Mouse (Mus musculus): ENCODE measurements around the gene Nusap1.
"Not testable (repeated sequence)": the region's sequence is repeated elsewhere in the genome, so short reads cannot be mapped to it uniquely, and the experiment has no call there.

The Nusap1 gene

GRCm38 (mm10) chr2:119644254-119644653, 26.2 kb downstream of the Nusap1 start:
- DNase-seq = no peak

- DNase-seq = peak; percentile 82 to 86
Measured at GRCm38 (mm10) chr2:119662220-119663182, 44.4 kb downstream of the Nusap1 start, which contains the start of gene Ndufaf1. TSS of gene Ndufaf1 (minus strand) at chr2:119662827.

GRCm38 (mm10) chr2:119665744-119666143, 47.6 kb downstream of the Nusap1 start:
- not testable (repeated sequence) for DNase-seq

DNA sequence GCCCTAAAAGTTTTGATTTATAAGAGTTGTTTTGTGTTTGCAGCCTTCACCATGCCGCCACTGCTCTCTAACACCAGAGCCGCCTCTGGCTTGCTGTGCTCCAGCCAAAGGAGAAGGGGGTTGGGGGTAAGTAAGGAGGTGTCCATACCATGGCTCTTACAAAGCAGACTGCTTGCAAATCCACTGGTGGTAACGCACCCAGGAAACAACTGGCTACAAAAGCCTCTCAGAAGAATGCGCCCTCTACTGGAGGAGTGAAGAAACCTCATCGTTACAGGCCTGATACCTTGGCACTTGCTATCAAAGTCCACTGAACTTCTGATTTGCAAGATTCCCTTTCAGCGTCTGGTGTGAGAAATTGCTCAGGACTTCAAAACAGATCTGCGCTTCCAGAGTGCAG, 50.9 kb downstream of the Nusap1 start:
- DNase-seq = no peak

DNA sequence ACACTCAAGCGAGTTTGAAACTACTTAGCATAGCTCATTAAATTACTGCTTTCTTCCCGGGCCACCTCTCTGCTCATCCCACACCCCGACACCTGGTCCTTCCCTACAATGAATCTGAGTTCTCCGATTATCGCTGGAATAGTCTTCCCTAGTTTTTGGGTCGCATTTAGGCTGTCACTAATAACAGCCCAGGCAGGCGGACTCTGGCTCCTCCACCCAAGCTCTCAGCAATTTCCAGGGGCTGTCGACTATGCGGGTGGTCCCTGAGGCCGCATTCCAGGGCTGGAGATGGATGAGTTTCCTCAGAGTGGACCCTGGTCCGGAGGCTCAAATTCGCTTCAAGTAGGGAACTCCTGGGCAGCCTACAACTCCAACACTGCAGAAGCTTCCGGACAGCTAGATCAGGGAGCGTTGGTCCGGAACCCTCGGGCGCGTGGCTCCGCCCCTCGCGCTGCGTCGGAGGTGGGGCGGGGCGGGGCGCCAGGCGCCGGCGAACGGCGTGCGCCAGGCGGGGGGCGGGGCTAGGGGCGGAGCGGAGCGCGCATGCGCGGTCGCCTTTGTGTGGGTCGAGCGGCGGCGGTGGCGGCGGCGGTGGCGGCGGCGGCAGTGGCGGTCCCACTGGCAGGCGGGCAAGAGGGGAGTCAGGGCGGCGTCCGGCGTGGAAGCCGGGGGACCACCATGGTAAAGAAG, 56.6 kb downstream of the Nusap1 start, which contains the start of gene Rtf1:
Gene Rtf1 (plus strand): TSS at position 544 of the 690 bp plus-strand sequence.
- peak; percentile 99 to 100 for DNase-seq

DNA sequence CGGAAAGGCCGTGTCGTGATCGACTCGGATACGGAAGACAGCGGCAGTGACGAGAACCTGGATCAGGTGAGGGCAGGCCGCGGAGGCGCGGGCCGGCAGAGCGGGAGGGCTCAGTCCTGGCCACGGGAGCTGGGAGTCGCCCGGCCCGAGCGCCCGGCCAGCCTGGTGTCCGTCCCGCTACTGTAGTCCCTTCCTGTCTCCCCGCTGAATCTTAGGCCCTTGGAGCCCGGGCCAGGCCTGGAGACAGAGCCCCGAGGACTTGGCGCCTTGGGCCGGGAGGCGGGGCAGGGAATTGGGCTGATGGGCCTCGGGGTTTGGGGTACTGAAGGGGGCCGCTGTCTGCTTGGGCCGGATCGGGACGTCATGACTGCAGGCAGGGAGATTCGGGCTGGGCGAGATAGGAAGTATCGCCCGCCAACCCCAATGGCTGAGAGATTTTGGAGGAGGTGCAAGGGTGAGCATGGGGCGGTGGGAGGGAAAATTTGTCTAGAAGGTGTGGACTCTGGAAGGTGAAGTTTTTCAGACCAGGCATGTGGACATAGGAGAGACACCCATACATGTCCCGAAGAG, 57.2 kb downstream of the Nusap1 start:
- no peak for DNase-seq

DNA sequence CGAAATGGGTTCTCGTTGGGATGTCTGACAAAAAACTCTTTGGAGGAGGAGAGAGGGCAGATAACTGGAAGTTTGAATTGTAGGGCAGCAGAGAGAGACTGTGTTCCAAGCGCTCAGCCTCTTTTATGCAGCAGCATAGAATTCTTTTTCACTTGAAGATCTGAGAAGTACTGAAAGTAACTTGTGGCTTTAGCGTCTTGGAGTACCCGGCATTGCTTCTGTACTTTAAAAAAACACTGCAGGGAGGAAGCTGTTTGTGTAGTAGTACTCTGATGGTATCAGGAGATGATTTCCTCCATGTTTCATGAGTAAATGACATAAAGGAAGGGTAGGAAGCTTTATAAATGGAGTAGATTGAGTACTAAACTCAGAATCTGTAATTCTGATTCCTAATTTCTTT, 57.7 kb downstream of the Nusap1 start:
- DNase-seq = no peak

- no peak for DNase-seq
Measured at GRCm38 (mm10) chr2:119683706-119684105, 65.6 kb downstream of the Nusap1 start.

DNA sequence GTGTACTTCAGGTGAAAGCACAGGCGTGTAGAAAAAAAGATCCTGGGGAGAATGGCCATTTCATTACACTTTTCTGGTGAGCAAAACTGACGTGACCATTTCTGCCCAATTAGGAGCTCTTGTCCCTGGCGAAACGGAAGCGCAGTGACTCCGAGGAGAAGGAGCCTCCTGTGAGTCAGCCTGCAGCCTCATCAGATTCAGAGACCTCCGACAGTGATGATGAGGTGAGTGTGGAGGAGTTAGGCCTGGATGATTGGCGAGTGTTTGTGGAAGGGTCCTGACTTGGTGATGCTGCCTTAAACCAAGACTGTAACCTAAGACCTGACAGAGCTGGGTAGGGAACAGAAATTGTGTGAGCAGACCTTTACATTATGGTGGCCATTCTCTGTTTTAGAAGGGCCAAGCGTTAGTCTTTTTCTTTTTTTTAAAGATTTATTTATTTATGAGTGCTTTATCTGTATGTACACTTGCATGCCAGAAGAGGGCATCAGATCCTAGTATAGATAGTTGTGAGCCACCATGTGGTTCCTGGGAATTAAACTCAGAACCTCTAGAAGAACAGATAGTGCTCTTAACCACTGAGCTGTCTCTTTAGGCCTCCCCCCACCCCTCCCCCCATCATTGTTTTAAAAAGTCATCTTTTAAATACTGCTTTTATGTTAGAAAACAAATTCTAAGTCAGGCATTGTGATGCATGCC, 74.1 kb downstream of the Nusap1 start:
- no peak for DNase-seq

- no peak for DNase-seq
Measured at GRCm38 (mm10) chr2:119694826-119695225, 76.7 kb downstream of the Nusap1 start.

DNA sequence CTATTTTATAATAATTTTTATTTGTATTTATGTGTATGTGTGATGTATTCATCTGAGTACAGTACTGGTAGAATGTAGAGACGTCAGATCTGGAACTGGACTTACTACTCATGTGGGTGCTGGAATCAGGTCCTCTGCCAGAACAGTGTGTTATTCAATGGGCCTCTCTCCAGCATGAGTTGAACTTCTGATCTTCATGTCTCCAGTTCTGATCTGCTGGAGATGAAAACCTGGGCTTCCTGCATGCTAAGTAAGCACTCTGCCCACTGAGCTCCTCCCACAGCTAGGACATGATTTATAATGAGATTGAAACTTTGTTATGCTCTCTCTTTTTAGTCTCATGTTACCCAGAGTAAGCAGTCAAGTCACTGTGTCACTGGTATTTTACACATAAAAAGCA, 78.0 kb downstream of the Nusap1 start:
- no peak for DNase-seq

DNA sequence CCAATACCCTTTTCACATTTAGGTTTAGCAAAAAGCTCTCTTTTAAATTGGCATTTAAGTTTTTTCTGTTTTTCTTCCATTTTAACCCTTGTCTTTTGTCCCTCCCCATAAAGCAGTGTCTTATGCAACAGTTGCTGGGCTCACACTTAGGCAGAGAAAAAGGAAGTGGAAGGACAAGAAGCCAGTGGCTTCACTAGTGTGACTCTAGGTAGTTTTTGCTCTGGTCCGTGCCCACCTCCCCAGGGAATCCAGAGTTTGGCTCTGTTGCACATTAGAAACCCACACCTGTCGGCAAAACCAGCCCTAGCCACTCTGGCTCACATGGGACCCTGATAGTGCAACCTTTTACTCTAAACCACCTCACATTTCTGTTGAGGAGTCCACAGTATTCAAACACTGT, 80.4 kb downstream of the Nusap1 start:
- DNase-seq = no peak

DNA sequence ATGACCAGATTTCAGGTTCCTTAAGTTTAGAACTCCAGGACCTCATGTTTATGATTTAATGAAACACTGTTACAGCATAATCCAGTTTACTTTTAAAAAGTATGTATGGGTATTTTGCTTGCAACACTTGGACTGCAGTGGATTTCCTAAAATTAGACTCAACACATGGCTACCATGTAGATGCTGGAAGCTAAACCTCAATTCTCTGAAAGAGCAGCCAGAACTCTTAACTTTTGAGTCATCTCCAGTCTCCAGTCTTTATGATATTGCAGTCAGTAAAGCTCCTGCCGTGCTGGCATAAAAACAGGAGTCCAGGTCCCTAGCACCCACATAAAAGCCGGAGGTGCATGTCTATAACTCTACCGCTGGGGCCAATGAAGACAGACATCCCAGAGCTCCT, 81.9 kb downstream of the Nusap1 start:
- DNase-seq = no peak
